Mouse (Mus musculus) liver, embryonic 11.5 days (tissue): Measurements from ENCODE around the gene 4930453N24Rik. TPM values are rescaled to one million over a fixed set of nuclear protein-coding genes. Genes with fewer than 3 reads are reported as not detected.

Experiments used
- polyA plus RNA-seq: library from polyadenylated mRNA; unstranded; fragments of >200 nt; fragmentation: Nextera tagmentation; extraction: Ambion mirVana; gene quantifications from 2 replicates; pipeline ENCODE4 v1.2.1, GENCODE M21; 2014

The 4930453N24Rik gene
- polyA plus RNA-seq, 1 experiment from 2014 or later, result 20.9 TPM

Other genes with a start within 250 kb of the 4930453N24Rik start
- not detected in 2 replicates for gene Csnka2ip, start 168.8 kb downstream of the 4930453N24Rik start, polyA plus RNA-seq
- gene Zfp654, start 80.5 kb upstream of the 4930453N24Rik start, polyA plus RNA-seq, result 7.3 and 7.8 TPM in 2 replicates
- gene Cggbp1, start 80.8 kb upstream of the 4930453N24Rik start, polyA plus RNA-seq, result 58.3 and 67.7 TPM in 2 replicates